Mouse (Mus musculus): ENCODE data around the gene Rap2a. TPM values are rescaled to one million over a fixed set of nuclear protein-coding genes. Genes with fewer than 3 reads are reported as not detected.

The Rap2a gene
- polyA plus RNA-seq, 1 experiment from 2014 or later, result 8.3 TPM

DNA sequence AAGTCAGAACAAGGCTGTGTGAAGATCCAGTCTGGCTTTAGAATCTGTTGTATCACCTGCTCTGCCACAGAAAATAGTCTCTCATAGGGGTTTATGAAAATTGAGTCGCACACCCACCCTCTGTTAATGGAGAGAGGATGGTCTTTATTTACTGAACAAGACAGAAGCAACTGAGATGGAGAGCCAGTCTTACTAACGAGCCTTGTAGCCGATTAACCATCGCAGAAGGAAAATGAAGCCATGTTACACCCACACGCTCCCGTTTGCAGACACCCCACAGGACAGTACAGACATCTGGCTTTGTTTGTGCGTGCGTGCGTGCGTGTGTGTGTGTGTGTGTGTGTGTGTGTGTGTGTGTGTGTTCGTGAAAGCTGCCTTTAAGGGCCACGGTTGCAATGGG lies 26.2 kb downstream of the Rap2a start:
- no peak for ATAC-seq
- no peaks in the 10 kb centered on the region for H3K9me3 ChIP-seq (ENCODE audit: control insufficient read depth)
- 94% methylated on average over 12 of the region's 12 CpGs for WGBS
- H3K27ac ChIP-seq (ENCODE audit: low read depth, low read length), result no peak overlapping the region
- no peak for TF ChIP-seq CTCF (IDR thresholded peaks at IDR 0.05; ENCODE audit: low read depth)
- H3K9ac ChIP-seq (ENCODE audit: low read depth, low read length), result no peak overlapping the region
- no peak overlapping the region for H3K4me3 ChIP-seq (ENCODE audit: low read depth, low read length)
- H3K27me3 ChIP-seq (replicated peaks; ENCODE audit: control insufficient read depth, insufficient read depth, low read length), result no peaks in the 10 kb centered on the region
- no peaks in the 10 kb centered on the region for H3K36me3 ChIP-seq (ENCODE audit: control insufficient read depth, insufficient read depth)
- H3K4me1 ChIP-seq (replicated peaks; ENCODE audit: control insufficient read depth, insufficient read depth, low read length), result no peaks in the 10 kb centered on the region
- no peak overlapping the region for H3K4me2 ChIP-seq (replicated peaks; ENCODE audit: low read depth)

- Histone ChIP-seq H3K27me3 (replicated peaks; ENCODE audit: control insufficient read depth, insufficient read depth, low read length) (no peaks in the 10 kb centered on the region), H3K4me3 (ENCODE audit: low read depth, low read length) (no peak overlapping the region), H3K4me2 (replicated peaks; ENCODE audit: low read depth) (no peak overlapping the region), H3K27ac (ENCODE audit: low read depth, low read length) (no peak overlapping the region), H3K36me3 (ENCODE audit: control insufficient read depth, insufficient read depth) (no peaks in the 10 kb centered on the region), H3K9me3 (ENCODE audit: control insufficient read depth) (no peaks in the 10 kb centered on the region), H3K9ac (ENCODE audit: low read depth, low read length) (no peak overlapping the region), H3K4me1 (replicated peaks; ENCODE audit: control insufficient read depth, insufficient read depth, low read length) (no peaks in the 10 kb centered on the region)
- 88% methylated on average over 18 of the region's 18 CpGs for WGBS
- TF ChIP-seq CTCF (IDR thresholded peaks at IDR 0.05; ENCODE audit: low read depth), result no peak
- ATAC-seq, result no peak
Observed at GRCm38 (mm10) chr14:120504928-120505461, 26.8 kb downstream of the Rap2a start.

GRCm38 (mm10) chr14:120505918-120506317 lies 27.7 kb downstream of the Rap2a start:
- no peak overlapping the region for H3K9ac ChIP-seq (ENCODE audit: low read depth, low read length)
- H3K4me1 ChIP-seq (replicated peaks; ENCODE audit: control insufficient read depth, insufficient read depth, low read length), result no peaks in the 10 kb centered on the region
- H3K4me3 ChIP-seq (ENCODE audit: low read depth, low read length), result no peak overlapping the region
- no peaks in the 10 kb centered on the region for H3K9me3 ChIP-seq (ENCODE audit: control insufficient read depth)
- no peak overlapping the region for H3K27ac ChIP-seq (ENCODE audit: low read depth, low read length)
- no peak overlapping the region for H3K4me2 ChIP-seq (replicated peaks; ENCODE audit: low read depth)
- no peak for TF ChIP-seq CTCF (IDR thresholded peaks at IDR 0.05; ENCODE audit: low read depth)
- no peak for ATAC-seq
- no peaks in the 10 kb centered on the region for H3K36me3 ChIP-seq (ENCODE audit: control insufficient read depth, insufficient read depth)
- WGBS, result 92% methylated on average over 6 of the region's 6 CpGs
- H3K27me3 ChIP-seq (replicated peaks; ENCODE audit: control insufficient read depth, insufficient read depth, low read length), result no peaks in the 10 kb centered on the region

DNA sequence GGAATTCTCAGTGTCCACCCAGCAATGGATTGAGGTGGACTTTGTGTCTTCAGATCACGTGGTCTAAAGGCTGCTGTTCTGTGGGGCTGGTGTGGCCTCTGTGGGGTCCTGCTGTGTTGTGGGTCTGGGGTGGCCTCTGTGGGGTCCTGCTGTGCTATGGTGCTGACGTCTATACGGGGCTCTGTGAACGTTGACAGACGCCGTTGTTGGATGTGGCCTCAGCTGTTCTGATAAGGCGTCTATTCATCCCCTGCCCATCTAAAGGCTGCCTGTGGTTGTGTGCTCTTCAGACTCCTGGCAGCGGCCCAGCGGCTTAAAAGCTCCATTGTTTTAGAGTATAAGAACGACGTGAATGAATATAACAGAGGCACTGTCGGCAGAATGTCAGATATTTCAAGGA lies 29.3 kb downstream of the Rap2a start:
- no peak for TF ChIP-seq CTCF (IDR thresholded peaks at IDR 0.05; ENCODE audit: low read depth)
- no peak overlapping the region for H3K4me3 ChIP-seq (ENCODE audit: low read depth, low read length)
- no peak overlapping the region for H3K27ac ChIP-seq (ENCODE audit: low read depth, low read length)
- 61% methylated on average over 12 of the region's 12 CpGs for WGBS
- no peak for ATAC-seq
- H3K4me2 ChIP-seq (replicated peaks; ENCODE audit: low read depth), result no peak overlapping the region
- no peaks in the 10 kb centered on the region for H3K27me3 ChIP-seq (replicated peaks; ENCODE audit: control insufficient read depth, insufficient read depth, low read length)
- H3K36me3 ChIP-seq (ENCODE audit: control insufficient read depth, insufficient read depth), result no peaks in the 10 kb centered on the region
- H3K9ac ChIP-seq (ENCODE audit: low read depth, low read length), result no peak overlapping the region
- no peaks in the 10 kb centered on the region for H3K9me3 ChIP-seq (ENCODE audit: control insufficient read depth)
- H3K4me1 ChIP-seq (replicated peaks; ENCODE audit: control insufficient read depth, insufficient read depth, low read length), result no peaks in the 10 kb centered on the region

DNA sequence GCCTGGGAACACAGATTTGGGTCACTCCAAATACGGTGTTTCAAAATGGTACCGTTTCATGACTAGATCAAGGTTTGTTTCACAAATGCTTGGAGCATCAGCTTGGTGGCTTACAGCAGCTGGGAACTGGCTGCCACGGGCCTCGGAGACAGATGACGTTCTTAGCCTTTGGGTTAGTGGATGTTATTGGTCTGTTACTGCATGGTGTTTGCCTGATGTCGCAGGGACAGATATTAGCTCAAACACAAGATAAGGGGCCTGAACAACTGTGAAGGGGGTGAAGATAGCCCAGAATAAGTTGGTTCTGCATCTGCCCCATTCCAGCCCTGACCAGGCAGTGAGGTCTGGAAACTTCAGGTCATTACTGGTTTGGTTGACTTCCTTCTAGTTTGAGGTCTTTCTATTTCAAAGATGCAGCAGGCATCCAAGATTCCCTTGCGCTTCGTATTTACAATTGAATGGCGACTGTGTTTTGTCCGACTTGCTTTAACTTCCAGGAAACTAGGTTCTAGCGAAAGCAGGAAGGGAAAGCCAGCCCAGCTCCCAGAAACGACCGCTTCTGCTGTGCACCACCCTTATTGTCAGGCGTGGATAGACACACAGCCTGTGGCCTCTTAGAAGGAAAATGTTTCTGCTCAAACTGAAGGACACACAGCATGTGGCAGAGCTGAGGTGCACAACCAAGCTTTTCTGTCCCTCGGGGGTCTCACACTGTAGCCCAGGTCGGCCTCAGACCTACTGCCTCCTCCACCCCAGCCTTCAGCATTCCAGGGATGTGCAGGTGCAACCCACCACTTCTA lies 30.5 kb downstream of the Rap2a start:
- H3K9ac ChIP-seq (ENCODE audit: low read depth, low read length), result no peak overlapping the region
- H3K36me3 ChIP-seq (ENCODE audit: control insufficient read depth, insufficient read depth), result no peaks in the 10 kb centered on the region
- no peaks in the 10 kb centered on the region for H3K9me3 ChIP-seq (ENCODE audit: control insufficient read depth)
- no peak overlapping the region for H3K4me2 ChIP-seq (replicated peaks; ENCODE audit: low read depth)
- TF ChIP-seq CTCF (IDR thresholded peaks at IDR 0.05; ENCODE audit: low read depth), result no peak
- no peak overlapping the region for H3K4me3 ChIP-seq (ENCODE audit: low read depth, low read length)
- H3K27me3 ChIP-seq (replicated peaks; ENCODE audit: control insufficient read depth, insufficient read depth, low read length), result no peaks in the 10 kb centered on the region
- H3K27ac ChIP-seq (ENCODE audit: low read depth, low read length), result no peak overlapping the region
- no peak for ATAC-seq
- 85% methylated on average over 16 of the region's 16 CpGs for WGBS
- no peaks in the 10 kb centered on the region for H3K4me1 ChIP-seq (replicated peaks; ENCODE audit: control insufficient read depth, insufficient read depth, low read length)

GRCm38 (mm10) chr14:120509366-120509640 lies 31.1 kb downstream of the Rap2a start:
- no peak for ATAC-seq
- TF ChIP-seq CTCF (IDR thresholded peaks at IDR 0.05; ENCODE audit: low read depth), result no peak
- no peaks in the 10 kb centered on the region for H3K4me1 ChIP-seq (replicated peaks; ENCODE audit: control insufficient read depth, insufficient read depth, low read length)
- H3K9ac ChIP-seq (ENCODE audit: low read depth, low read length), result no peak overlapping the region
- no peak overlapping the region for H3K4me3 ChIP-seq (ENCODE audit: low read depth, low read length)
- no peaks in the 10 kb centered on the region for H3K36me3 ChIP-seq (ENCODE audit: control insufficient read depth, insufficient read depth)
- H3K27ac ChIP-seq (ENCODE audit: low read depth, low read length), result no peak overlapping the region
- H3K9me3 ChIP-seq (ENCODE audit: control insufficient read depth), result no peaks in the 10 kb centered on the region
- 87% methylated on average over 5 of the region's 5 CpGs for WGBS
- H3K27me3 ChIP-seq (replicated peaks; ENCODE audit: control insufficient read depth, insufficient read depth, low read length), result no peaks in the 10 kb centered on the region
- no peak overlapping the region for H3K4me2 ChIP-seq (replicated peaks; ENCODE audit: low read depth)
